Mouse (Mus musculus) heart, adult 9 months (tissue): ENCODE data around the gene 4930519G04Rik.
A peak's percentile ranks its signal among the peaks of the same experiment; 100 is the strongest.
"Not testable (repeated sequence)": the region's sequence is repeated elsewhere in the genome, so short reads cannot be mapped to it uniquely, and the experiment has no call there.

Experiments
- DNase-seq, 2 experiments: peaks; one replicate each; pipeline ENCODE4 v3.0.0; 2022; ENCODE audit warnings: low spot score in 2 of 2

Gene 4930519G04Rik

GRCm38 (mm10) chr5:114908598-114909305 lies 55.3 kb downstream of the 4930519G04Rik start:
- DNase-seq, result no peak

GRCm38 (mm10) chr5:114913686-114914085 lies 60.2 kb downstream of the 4930519G04Rik start:
- no peak for DNase-seq

DNA sequence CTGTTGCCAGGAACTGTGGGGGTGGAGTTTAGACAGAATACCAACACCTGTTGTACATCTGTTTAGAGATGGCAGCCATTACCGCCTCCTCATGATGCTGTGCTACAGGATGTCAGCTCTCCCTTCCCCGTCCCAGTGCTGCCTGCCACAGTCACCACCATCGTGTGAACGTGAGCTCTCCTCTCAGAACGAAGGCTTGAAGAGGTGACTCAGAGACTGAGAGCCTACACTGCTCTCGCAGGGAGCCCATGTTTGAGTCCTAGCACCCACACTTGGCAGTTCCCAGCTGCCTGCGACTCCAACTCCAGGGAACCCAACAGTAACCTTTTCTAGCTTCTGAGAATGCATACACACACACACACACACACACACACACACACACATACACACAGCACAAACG lies 61.4 kb downstream of the 4930519G04Rik start:
- DNase-seq, result no peak

- DNase-seq, result no peak
Measured at GRCm38 (mm10) chr5:114915854-114916253, 62.4 kb downstream of the 4930519G04Rik start.

DNA sequence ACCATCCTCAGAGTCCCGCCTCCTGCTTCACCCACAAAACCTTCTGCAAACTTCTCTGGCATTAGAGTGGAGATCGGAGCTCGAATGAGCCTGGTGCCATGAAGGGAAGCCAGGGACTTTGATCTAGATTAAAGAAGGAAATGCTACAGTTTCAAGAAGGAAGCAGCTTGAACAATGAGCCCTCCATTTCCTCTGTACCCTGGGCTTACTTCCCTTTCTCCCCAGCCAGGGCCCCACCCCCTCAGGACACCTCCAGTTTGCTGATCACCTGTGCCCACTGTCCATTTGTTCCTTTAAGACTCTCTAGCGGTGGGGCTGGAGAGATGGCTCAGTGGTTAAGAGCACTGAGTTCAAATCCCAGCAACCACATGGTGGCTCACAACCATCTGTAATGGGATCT lies 63.3 kb downstream of the 4930519G04Rik start:
- peak in 1 of 2 experiments; percentile 35 for DNase-seq

- DNase-seq, result not testable (repeated sequence)
Measured at GRCm38 (mm10) chr5:114917357-114917756, 63.9 kb downstream of the 4930519G04Rik start.

GRCm38 (mm10) chr5:114921551-114922365 lies 68.3 kb downstream of the 4930519G04Rik start:
- peak in 1 of 2 experiments; percentile 40 for DNase-seq

GRCm38 (mm10) chr5:114922366-114922731 lies 68.9 kb downstream of the 4930519G04Rik start:
- no peak for DNase-seq

DNA sequence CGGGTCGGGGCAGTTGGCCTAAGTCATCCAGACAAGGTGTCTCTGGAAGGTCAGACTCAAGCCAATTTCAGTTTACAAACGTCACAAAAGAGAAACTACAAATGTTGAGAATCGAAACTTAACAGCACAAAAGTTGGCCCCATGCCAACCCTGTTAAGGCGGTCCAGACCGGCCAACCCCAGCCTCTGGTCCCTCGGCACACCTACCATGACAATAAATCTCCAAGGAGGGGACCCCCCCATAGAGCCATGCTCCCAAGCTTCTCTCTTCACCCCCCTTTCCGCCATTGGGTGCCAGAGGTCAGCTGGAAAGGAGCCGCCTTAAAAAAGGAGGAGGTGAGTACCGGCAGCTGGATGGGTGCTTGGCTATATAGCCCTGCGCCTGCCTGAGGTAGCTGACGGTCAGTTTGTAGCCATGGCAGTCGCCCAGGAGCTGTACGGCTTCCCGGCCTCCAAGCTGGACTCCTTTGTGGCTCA lies 69.6 kb downstream of the 4930519G04Rik start, which contains the start of gene Oasl1:
Gene Oasl1 (plus strand): TSS at position 243 of the 476 bp plus-strand sequence.
- DNase-seq, result peak; percentile 57 to 69

- no peak for DNase-seq
Measured at GRCm38 (mm10) chr5:114926153-114926684, 72.8 kb downstream of the 4930519G04Rik start.

DNA sequence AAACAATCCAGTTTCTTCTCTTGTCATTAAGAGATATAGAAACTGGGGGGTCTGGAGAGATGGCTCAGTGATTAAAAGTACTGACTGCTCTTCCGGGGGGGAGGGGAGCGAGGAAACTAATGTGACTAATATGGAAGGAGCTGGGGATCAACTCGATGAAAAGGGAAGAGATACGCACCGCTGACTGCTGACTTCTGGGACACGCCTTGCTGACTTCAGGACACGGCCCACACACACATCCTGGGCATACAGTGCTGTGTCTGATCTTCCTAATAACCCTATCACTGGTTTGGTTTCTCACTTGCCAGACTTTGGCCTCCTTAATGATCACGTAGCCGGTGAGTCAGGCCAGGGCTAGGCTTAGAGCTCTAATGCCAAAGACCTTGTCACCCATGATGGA lies 73.3 kb downstream of the 4930519G04Rik start:
- DNase-seq, result no peak

GRCm38 (mm10) chr5:114931626-114932025 lies 78.2 kb downstream of the 4930519G04Rik start:
- DNase-seq, result no peak

GRCm38 (mm10) chr5:114933206-114933605 lies 79.7 kb downstream of the 4930519G04Rik start:
- no peak for DNase-seq
